Mouse (Mus musculus) urinary bladder, postnatal 4 days (tissue): ENCODE measurements around the gene Daxx.
"Not testable (repeated sequence)": the region's sequence is repeated elsewhere in the genome, so short reads cannot be mapped to it uniquely, and the experiment has no call there.

Experiments
- DNase-seq, 2 experiments: peaks; one replicate each; pipeline ENCODE4 v3.0.0; 2021 to 2022; ENCODE audit warnings: low spot score in 2 of 2

Gene Daxx

DNA sequence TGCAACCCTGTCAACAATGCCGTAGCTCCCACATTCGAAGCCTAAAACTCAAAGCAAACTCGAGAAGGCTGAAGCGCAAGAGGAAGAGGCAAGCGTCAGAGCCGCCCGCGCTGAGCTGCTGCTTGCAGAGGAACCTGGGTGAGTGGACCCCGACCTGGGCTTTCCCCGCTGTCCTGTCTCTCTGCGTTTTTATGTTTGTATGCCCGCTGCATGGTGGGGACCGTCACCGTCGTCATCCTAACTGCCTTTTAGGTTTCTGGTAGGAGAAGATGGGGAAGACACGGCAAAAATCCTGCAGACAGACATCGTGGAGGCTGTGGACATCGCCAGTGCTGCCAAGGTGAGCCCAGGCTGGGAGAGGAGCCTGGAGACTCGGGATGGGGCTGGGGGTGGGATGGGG lies 32.2 kb downstream of the Daxx start:
- DNase-seq = no peak

DNA sequence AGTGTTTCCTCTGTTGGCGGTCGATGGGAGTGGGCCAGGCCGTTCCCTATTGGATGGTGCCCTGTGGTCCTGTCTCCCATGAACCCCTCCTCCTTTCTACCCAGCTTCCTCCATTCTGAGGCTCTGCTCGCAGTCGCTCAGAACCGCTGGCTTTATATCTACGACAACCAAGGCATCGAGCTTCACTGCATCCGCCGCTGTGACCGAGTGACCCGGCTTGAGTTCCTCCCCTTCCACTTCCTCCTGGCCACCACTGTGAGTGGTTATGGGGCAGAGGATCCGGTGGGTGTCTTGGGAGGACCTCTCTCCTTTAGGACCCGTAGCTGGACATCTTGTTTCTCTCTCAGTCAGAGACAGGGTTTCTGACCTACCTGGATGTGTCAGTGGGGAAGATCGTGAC lies 34.2 kb downstream of the Daxx start:
- no peak for DNase-seq

DNA sequence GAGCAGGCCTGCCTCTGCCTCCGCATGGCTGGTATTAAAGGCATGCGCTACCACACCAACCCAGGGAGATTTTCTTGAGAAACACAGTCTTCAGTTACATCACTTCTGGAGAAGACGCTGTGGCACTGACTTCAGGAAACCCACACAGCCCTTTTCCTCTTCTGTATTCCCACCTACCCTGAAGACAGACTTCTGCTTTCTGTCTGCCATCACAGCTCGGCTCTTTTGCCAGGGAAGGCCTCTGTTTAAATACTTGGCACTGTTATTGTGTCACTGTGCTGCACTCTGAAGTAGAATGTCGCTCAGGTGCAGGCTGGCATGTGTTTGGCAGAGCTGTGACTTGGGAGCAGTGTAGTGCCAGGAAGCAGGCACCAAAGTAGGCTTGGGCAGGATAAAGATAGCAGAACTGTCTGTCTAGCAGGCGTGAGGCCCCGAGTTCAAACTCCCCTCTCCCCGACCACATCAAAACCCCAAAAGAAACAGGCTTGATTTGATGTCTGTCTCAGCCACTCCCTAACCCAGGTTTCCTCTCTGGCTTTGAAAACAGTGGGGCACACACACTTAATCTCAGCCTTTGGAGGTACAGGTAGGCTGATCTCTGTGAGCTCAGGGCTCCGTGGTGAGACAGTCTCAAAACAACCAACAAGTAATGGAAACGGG lies 38.3 kb downstream of the Daxx start:
- DNase-seq = no peak

DNA sequence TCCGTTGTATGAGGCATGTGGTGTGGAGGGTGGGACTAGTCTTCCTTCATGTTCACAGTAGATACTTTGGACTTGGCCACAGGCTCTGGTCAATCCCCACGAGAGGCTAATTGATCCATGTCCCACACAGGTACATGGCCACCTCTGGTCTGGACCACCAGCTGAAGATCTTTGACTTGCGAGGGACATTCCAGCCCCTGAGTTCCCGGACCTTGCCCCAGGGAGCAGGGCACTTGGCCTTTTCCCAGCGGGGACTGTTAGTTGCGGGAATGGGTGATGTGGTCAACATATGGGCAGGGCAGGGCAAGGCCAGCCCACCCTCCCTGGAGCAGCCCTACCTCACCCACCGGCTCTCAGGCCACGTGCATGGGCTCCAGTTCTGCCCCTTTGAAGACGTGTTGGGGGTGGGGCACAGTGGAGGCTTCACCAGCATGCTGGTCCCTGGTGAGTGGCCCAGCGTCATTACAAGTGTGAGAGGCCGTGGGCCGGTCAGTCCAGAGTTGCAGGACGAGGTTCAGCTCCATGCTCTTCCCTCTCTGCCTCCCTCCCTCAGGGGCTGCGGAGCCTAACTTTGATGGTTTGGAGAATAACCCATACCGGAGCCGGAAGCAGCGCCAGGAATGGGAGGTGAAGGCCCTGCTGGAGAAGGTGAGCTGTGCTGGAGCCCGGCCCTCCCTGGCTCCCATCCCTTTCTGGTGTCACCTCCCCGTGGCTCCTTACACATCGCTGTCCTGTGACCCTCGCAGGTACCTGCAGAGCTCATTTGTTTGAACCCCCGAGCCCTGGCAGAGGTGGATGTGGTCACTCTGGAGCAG lies 39.1 kb downstream of the Daxx start:
- no peak for DNase-seq

DNA sequence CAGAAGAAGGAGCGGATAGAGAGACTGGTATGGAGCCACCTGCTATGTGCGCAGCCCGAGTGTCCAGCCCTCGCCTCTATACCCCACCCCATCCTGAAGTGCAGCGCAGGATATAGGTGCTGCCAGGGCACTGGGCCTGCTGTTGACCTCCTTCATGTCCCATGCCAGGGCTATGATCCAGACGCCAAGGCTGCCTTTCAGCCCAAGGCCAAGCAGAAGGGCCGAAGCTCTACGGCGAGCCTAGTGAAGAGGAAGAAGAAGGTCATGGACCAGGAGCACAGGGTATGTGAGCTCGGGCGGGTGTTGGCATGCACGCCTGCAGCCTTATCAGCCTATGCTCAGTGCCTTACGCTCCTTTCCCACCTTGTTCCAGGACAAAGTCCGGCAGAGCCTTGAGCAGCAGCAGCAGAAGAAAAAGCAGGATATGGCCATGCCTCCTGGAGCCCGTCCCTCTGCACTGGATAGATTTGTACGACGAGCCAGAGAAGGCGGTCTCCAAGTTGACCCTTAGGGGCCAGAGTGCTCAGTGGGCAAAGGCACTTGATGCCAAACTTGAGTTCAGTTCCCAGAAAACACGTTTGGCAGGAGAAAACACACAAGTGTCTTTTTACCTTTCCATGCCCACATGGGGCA lies 39.8 kb downstream of the Daxx start:
- DNase-seq = no peak

DNA sequence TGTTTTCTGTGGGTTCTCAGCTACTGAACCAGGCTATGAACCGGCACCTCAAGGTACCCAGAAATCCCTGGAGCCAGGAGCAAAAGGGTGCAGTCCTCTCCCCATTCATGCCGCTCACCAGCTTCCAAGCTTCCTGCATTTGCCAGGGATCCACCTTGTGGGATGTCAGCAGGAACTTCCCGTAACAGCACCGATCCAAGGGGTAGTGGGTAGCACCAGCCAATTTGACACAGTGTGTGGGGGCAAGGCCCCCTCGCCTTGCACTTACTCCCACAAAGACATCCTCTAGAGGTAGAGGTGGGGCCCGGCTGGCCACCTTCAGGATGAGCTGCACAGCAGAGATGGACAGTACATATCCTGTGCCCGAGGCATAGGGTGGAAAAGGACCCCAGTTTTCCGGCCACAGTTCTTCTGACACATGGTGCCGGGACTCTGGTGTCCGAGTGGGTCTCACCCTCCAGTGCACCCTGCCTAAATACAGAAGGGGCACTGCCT lies 41.0 kb downstream of the Daxx start:
- peak in 1 of 2 experiments; percentile 59 for DNase-seq

DNA sequence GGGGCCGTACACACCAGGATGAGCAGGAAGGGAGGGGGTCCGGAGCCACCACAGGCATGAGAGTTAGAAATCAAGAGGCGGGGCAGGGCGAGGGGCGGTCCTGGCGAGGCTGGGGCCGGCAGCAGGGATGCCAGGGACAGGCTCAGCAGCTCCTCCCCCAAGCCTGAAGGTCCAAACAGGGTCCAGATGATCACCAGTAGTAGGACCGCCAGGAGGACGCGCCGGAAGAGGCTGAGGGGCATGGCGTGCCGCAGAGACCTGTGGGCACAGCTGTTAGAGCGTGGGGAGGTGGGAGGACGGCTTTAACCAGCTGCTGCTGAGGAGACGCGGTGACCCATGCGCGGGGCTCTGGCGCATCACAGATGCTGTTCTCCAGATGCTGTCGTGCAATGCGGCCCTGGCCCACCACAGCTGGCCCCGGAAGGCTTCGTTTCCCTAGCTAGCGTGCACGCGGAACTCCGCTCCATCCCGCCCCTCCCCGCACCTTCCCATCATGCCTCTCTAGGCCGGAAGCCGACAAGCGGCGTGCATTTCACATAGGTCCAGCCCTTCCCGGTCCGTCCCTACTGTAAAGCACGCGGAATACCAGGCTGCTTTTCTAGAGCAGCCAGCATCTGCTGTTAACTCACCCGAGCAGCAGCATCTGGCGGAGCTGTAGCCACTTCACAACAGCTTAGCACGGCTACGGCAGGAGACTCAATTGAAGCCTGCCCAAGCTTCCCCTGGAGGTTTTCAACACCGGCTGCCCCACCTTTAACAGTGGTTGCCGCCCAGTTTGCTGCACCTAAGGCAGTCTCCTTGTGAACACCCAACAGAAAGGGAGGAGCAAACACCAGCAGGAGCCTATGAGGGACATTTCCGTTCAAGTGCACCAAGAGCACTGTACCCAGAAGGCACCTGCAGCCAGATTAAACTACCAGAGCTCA lies 42.1 kb downstream of the Daxx start, which contains the start of gene B3galt4:
B3galt4 (minus strand) TSS at position 468 of the 926 bp plus-strand sequence.
- DNase-seq = peak; percentile 82 to 83

DNA sequence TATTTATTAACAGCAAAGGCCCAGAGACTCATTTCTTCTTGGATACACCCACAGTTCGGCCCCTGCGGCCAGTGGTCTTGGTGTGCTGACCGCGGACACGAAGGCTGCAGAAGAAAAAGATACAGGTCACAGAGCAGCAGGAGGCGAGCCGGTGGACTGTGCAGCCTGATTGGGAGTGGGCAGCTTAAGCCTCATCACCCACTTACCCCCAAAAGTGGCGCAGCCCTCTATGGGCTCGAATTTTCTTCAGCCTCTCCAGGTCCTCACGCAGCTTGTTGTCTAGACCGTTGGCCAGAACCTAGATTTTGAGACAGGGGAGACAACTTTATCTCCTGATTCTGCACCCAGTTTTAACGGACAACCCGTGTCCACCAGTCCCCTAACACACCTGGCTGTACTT lies 42.8 kb downstream of the Daxx start:
- not testable (repeated sequence) for DNase-seq

DNA sequence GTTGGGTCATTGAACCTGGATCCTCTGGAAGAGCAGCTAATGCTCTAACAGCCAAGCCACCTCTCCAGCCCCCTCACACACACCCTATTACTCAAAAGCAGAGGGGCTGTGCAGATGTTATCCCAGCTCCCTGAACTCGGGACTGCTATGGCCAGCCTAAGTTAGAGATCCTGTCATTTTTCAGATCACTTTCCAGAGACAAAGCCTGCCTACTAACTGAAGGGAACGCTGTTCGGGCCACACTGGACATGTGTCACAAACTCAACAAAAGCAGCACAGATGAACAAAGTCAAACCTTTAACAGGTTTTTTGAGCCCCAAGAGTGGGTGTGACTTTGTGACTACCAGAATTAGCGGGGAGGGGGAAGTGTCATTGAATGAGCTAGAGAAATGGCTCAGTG lies 43.7 kb downstream of the Daxx start:
- DNase-seq = no peak

DNA sequence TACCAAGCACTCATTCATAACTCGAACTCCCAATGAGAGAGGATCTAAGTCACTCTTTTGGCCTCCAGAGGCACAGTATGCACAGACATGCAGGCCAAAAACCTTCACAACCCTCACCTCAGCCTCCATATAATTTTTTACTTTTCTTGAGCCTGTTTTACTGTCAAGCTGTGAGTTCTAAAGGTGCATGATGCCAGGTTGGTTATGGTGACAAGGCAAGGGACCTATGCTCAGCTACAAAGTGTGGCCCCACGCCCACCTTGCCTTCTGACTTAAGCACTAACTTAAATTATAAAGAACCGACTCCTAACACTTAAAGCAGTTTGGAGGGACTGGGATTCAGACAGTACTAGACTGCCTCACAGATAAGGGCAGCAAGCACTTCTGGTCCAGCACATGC lies 44.1 kb downstream of the Daxx start:
- DNase-seq = no peak

DNA sequence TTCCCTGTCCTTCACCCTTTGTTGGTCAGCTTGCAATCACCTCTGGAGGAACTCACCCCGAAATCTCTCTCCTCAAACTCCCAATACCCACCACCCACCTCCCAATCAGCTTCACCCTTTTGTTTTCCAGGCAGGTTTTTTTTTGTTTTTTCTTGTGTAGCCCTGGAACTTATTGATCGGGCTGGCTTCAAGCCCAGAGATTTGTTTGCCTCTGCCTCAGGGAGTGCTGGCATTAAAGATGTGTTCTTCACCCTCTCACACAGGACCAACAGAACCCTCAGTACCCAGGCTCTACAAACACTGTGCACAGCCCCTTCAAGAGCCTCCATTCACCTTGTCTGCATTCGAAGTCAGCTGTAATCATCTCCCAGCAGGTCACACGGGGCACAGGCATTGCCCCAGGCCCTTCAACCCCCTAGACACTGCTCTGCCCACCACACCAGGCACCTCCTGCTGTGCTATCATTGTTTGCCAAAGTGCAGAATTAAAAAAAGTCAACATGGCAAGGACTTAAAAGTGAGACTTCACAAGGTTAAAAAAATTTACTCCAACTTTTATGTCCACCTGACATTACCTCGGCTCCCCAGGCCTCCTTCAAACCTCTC lies 44.8 kb downstream of the Daxx start:
- no peak for DNase-seq

DNA sequence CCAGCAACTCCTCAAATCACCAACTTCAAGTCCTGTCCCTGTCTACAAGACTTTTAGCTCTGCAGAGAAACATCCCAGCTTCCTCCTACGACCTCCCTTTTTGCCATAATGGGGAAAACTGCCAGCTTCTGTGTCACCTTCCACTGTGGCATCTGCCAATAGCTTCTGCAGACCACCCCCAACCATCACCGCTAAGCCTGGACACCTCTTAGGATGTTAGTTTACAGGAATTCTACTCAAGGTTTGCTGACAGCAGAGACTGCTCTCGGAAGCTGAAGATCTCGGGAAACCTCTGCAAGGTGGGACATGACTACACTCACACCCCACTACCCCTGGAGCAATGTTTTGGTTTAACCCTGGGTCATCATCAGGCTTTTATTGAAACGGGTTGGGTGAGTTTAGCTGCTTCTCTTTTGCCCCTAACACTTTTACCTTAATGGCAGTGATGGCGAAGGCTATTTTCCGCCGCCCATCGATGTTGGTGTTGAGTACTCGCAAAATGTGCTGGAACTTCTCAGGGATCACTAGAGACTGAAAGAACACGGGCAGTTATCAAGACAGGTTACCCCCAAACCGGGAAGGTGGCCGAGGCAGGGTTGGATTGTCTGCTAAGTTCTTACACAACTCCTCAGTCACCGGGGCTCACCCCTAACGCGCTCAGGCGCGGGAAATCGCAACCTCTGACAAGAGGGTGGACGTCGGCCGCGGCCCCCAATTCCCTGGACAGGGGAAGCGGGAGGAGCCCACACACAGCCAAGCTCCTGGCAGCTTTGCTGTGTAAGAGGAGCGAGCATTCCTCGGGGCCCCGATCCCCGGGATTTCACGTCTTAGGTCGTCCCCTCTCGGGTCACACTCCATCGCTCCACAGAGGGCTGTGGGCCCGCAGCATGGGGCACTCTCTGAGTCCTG lies 45.7 kb downstream of the Daxx start:
- DNase-seq = no peak

DNA sequence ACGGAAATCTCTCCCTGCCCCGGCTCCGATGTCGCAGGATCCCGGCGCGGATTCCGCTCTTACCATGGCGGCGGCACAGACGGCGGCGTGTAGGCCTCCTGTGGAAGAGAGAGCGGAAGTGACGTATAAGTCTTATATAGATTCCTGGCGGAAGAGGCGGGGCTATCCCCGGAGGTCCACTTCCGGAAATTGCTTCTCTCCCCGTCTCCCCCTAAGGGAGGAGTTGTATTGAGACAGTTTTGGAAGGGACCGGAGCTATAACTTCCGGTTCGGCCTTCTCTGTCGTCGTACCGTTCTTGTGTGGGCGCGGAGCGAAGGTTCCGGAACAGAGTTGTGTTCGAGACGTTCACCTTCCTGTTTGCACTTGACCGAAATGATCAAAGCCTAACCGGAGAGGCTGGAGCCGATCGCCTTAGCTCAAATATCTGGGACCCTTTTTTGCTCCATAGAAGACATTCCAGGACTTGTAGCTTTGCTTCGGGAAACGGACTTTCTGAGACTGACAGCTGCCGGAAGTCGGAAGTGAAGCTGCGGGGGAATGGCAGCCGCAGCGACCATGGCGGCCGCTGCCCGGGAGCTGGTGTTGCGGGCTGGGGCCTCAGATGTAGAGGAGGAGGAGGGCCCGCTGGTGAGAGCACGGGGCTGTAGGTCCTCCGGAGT lies 46.5 kb downstream of the Daxx start, which contains the start of the genes Vps52 and Rps18:
Vps52 (plus strand) TSS at position 258 of the 660 bp plus-strand sequence.
Rps18 (minus strand) TSS at position 447 of the 660 bp plus-strand sequence.
- peak; percentile 93 for DNase-seq

DNA sequence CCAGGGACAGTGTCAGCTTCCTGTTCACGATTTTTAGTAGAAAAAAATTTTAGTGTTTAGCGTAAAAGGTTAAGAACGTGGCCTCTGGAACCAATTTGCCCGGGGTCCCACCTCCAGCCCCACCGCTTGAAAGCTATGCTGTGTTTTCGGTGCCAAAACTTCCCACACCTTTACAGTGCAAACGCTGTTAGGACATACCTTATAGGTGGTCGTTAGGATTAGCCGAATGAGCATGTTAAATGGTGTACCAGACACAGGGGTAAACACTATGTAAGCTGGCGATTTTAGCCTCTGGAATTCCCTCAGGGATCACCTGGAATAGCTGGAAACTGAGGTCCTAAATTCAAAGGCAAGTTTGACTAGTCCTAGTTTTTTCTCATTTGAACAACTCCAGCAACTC lies 47.1 kb downstream of the Daxx start:
- no peak for DNase-seq

DNA sequence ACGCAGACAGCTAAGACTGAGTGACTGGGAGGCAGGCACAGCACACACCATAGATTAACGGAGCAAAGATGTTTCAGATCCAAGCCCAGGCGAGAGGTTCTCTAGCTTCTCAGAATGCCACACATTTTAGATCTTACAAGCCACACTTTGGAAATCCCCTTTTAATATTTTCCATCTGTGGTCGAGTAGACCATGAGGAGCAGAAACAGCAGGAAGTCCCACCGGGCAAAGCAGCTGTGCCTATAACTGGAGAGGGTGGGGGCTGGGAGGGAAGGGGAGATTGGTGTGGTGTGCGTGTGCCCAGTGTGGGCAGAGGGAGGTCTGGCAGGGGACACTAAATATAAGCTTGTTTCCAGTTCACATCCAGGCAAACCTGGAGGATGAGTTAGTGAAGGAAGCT lies 48.3 kb downstream of the Daxx start:
- DNase-seq = no peak

DNA sequence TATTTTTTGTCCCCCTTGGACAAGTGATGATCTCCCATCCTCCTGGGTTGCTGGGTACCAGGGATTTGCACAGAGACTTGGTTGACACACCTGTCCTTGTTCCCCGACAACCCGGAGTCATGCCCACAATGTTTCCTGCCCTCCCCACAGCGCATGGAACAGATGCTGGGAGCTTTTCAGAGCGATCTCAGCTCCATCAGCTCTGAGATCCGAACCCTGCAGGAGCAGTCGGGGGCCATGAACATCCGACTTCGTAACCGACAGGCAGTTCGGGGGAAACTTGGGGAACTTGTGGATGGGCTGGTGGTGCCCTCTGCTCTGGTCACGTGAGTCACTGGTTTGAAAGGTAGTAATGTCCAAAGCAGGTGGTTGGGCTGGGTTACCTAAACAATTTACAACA lies 49.2 kb downstream of the Daxx start:
- peak in 1 of 2 experiments; percentile 59 for DNase-seq

DNA sequence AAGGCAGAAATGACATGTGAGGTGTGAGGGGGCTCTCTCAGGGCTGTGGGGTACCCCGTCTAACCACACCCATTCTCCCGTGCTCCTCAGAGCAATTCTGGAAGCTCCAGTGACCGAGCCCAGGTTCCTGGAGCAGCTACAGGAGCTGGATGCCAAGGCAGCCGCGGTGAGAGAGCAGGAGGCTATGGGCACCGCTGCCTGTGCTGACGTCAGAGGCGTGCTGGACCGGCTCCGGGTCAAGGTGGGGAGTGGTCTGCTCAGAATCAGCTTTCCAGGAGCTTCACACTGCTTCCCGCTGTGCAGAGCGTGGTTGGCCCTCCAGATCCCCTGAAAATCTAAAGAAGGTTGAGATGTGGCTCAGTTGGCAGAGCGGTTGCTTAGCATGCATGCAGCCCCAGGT lies 49.9 kb downstream of the Daxx start:
- peak in 1 of 2 experiments; percentile 67 for DNase-seq

DNA sequence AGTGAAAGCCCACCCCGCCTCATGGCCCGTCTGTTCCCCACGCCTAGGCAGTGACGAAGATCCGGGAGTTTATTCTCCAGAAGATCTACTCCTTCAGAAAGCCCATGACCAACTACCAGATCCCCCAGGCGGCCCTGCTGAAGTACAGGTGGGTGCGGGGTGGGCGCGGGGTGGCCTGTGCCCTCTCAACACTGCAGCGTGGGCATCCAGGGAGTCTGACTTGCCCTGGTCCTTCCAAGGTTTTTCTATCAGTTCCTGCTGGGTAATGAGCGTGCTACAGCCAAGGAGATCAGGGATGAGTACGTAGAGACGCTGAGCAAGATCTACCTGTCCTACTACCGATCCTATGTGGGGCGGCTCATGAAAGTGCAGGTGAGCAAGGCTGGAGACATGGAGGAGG lies 50.7 kb downstream of the Daxx start:
- peak in 1 of 2 experiments; percentile 59 for DNase-seq

DNA sequence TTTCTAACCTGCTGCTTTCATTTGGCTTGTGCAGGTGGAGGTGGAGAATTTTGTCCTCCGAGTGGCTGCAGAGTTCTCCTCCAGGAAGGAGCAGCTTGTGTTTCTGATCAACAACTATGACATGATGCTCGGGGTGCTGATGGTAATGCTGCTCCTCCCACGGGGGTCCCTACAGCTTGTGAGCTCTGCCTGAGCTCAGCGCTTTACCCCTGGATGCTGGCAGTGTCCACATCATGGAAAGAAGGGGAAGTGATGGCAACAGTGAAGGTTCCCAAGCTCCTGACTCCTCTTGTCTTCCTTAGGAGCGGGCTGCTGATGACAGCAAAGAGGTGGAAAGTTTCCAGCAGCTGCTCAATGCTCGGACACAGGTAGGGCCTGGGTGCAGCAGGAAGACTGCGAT lies 53.7 kb downstream of the Daxx start:
- DNase-seq = no peak
